Mouse (Mus musculus) adrenal gland, postnatal 14 days (tissue): ENCODE measurements around the gene Cxcr2. TPM values are rescaled to one million over a fixed set of nuclear protein-coding genes. Genes with fewer than 3 reads are reported as not detected.

Source experiments
- DNase-seq: peaks from one replicate; pipeline ENCODE4 v3.0.0; 2021; ENCODE audit warnings: mixed read lengths
- microRNA-seq, 2 experiments: library from miRNA; unstranded; fragments of <30 nt; microRNA quantifications; one replicate each; pipeline ENCODE4 v1.2.0; 2021
- total RNA-seq: library from RNA; stranded (reverse); gene quantifications from 2 replicates; pipeline ENCODE4 v1.2.3, GENCODE M21; 2021

The Cxcr2 gene
- total RNA-seq, 1 experiment from 2014 or later: 0.19 TPM

- no peak for DNase-seq
Measured at GRCm38 (mm10) chr1:74197726-74198470, 44.1 kb downstream of the Cxcr2 start.

DNA sequence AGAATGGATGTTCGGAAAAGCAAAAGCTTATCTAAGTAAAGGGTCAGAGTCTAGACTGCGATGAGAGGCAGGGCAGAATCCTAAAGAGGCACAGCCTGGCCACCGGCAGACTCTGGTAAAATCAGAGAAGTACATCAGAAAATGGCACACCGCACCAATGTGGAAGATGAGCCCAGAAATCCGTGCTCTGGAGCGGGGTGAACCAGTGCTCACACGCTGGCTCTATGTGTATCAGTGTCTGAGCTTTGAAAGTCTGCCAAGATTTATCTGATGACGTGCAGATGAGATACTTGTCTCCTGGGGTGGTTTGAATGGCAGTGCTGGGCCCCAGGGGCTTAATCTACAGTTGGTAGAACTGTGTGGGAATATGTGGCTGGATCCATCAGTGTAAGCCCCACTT lies 45.3 kb downstream of the Cxcr2 start:
- DNase-seq: no peak

- no peak for DNase-seq
Measured at GRCm38 (mm10) chr1:74201048-74201844, 47.5 kb downstream of the Cxcr2 start.

DNA sequence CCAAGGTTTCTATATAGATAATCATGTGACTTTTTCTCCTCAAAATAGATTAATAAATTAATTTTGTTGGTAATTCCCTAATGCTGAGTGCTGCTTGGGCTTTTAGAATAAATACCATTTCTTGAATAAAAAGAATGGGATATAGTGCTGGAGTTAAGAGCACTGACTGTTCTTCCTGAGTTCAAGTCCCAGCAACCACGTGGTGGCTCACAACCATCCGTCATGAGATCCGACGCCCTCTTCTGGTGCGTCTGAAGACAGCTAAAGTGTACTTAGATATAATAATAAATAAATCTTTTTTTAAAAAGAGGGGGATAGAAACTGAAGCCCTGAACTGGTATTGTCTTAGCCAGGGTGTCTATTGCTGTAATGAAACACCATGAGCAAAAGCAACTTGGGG lies 49.7 kb downstream of the Cxcr2 start:
- DNase-seq: no peak

DNA sequence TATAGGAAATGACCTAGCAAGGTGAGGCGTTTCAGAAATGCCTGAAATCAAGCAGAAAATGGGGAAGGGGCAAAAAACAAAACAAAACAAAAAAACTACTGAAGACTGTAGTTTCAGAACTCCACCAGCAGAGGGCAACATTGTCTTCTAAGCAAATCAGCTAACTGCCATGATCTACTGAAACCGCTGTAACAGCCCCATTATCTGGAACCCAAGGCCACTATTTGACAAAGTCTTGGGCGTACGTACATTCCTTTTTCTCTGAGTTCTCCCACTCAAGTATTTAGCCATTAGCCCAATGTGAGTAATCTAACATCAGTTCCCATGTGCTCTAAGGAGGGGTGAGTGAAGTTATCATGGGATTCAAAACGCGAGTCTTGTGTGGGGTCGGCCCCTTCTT lies 52.1 kb downstream of the Cxcr2 start:
- DNase-seq: peak; percentile 58

DNA sequence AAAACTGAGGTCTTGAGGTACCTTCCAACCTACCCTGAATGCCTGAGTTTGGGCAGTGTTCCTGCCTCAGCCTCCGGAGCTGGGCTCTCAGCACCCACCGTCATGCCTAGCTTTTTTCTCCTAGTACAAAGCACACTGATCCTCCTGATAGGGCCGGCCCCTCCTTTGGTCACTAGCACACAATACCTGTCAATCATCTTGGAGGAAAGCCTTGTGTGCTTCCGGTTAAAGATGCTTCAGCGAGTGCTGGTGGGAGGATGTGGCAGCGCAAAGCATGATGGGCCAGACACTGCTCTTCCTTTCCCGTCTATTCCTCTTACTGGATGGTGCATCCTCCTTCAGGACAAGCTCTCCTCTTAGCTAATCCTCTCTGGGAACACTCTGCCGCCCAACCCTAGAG lies 52.9 kb downstream of the Cxcr2 start:
- no peak for DNase-seq

- no peak for DNase-seq
Measured at GRCm38 (mm10) chr1:74207906-74208305, 54.1 kb downstream of the Cxcr2 start.

DNA sequence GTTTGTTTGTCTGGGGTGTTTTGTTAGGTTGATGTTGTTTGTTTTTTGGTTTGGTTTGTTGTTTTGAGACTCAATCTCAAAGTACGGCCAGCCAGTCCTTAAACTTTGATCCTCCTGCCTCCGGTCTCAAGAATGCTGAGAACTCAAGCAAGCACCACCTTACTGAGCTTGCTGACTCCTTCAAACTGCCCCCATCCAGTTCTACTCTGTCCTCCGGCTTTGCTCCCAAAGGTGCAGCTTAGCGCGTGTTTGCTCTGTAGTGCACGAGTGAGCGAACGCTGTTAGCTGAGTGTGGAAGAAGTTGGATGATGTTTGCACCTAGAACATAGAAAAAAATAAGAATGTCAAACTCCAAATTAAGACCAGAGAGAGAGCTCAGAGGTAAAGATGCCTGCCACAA lies 55.2 kb downstream of the Cxcr2 start:
- no peak for DNase-seq

Small RNA genes lying within 50 kb of the gene (microRNA-seq; reads per million reads assigned to microRNA genes)
- gene Mir1928: 0 reads per million in 2 experiments

Other genes with a start within 250 kb of the Cxcr2 start
- 325 and 411 TPM in 2 replicates for gene Tns1, start 29.5 kb upstream of the Cxcr2 start, total RNA-seq
- 3.6 and 4.1 TPM in 2 replicates for gene Rufy4, start 28.4 kb upstream of the Cxcr2 start, total RNA-seq
- not detected in 2 replicates for gene Cxcr1, start 40.6 kb downstream of the Cxcr2 start, total RNA-seq
- 177 and 194 TPM in 2 replicates for gene Arpc2, start 82.1 kb downstream of the Cxcr2 start, total RNA-seq
- gene Gpbar1, start 124.6 kb downstream of the Cxcr2 start, total RNA-seq: not detected in 2 replicates
- gene Aamp, start 130.7 kb downstream of the Cxcr2 start, total RNA-seq: 155 and 165 TPM in 2 replicates
- gene Pnkd, start 130.9 kb downstream of the Cxcr2 start, total RNA-seq: 111 and 115 TPM in 2 replicates
- gene Tmbim1, start 151.6 kb downstream of the Cxcr2 start, total RNA-seq: 66.7 and 82.3 TPM in 2 replicates
- gene Catip, start 208.1 kb downstream of the Cxcr2 start, total RNA-seq: 0.15 and 0.45 TPM in 2 replicates
- 5.3 and 6.9 TPM in 2 replicates for gene Slc11a1, start 221.2 kb downstream of the Cxcr2 start, total RNA-seq
- gene Ctdsp1, start 237.5 kb downstream of the Cxcr2 start, total RNA-seq: 128 and 130 TPM in 2 replicates